Mouse (Mus musculus) midbrain, embryonic 11.5 days (tissue): ENCODE data around the gene Dlg4. TPM values are rescaled to one million over a fixed set of nuclear protein-coding genes. Genes with fewer than 3 reads are reported as not detected.
A peak's percentile ranks its signal among the peaks of the same experiment; 100 is the strongest.

ENCODE experiments used
- ATAC-seq: fragments of 200-750 bp; cut with Nextera tagmentation; 2 replicates; pipeline ENCODE4 v1.8.0; 2017; ENCODE audit warnings: moderate TSS enrichment, moderate library complexity; ENCODE audit not compliant: low FRiP score
- DNase-seq: peaks from one replicate; pipeline ENCODE4 v3.0.0; 2015; ENCODE audit warnings: low spot score; ENCODE audit errors: missing footprints
- H3K27ac ChIP-seq: fragments of 300-500 bp; sonication (generic); 2 replicates; pipeline ENCODE4 v1.5.1; 2014; ENCODE audit warnings: low read depth, low read length
- H3K27me3 ChIP-seq: fragments of 300-500 bp; sonication (generic); 2 replicates; pipeline ENCODE4 v1.6.1; 2014; ENCODE audit warnings: mild to moderate bottlenecking, low read length, moderate library complexity, mixed read lengths; ENCODE audit not compliant: control insufficient read depth, insufficient read depth
- H3K36me3 ChIP-seq: fragments of 300-500 bp; sonication (generic); 2 replicates; pipeline ENCODE4 v1.6.1; 2014; ENCODE audit warnings: mild to moderate bottlenecking, low read length, moderate library complexity, mixed read lengths; ENCODE audit not compliant: control insufficient read depth, insufficient read depth
- H3K4me1 ChIP-seq: fragments of 300-500 bp; sonication (generic); 2 replicates; pipeline ENCODE4 v1.6.1; 2014; ENCODE audit warnings: low read length; ENCODE audit not compliant: control insufficient read depth, insufficient read depth
- H3K4me2 ChIP-seq: fragments of 300-500 bp; sonication (generic); 2 replicates; pipeline ENCODE4 v1.6.1; 2014; ENCODE audit warnings: mild to moderate bottlenecking, moderate library complexity
- H3K4me3 ChIP-seq: fragments of 300-500 bp; sonication (generic); 2 replicates; pipeline ENCODE4 v1.5.1; 2014; ENCODE audit warnings: low read depth, low read length
- H3K9ac ChIP-seq: fragments of 300-500 bp; sonication (generic); 2 replicates; pipeline ENCODE4 v1.6.1; 2014; ENCODE audit warnings: low read length
- H3K9me3 ChIP-seq: fragments of 300-500 bp; sonication (generic); 2 replicates; pipeline ENCODE4 v1.6.1; 2016; ENCODE audit warnings: low read length; ENCODE audit not compliant: control insufficient read depth
- WGBS: fragments of 180-500 bp; shearing (Covaris S2); extraction: QIAGEN DNeasy Blood & Tissue Kit; methylation state at CpG from one replicate; pipeline ENCODE4 v1.1.7; 2014; 5-methylcytosine and 5-hydroxymethylcytosine counted together
- microRNA counts: library from miRNA; unstranded; fragments of <30 nt; microRNA quantifications from one replicate; lab custom pipeline; 2015
- microRNA-seq: library from miRNA; unstranded; fragments of <30 nt; microRNA quantifications from one replicate; pipeline ENCODE4, GENCODE M21; 2017
- polyA plus RNA-seq: library from polyadenylated mRNA; unstranded; fragments of >200 nt; fragmentation: Nextera tagmentation; extraction: Ambion mirVana; gene quantifications from 2 replicates; pipeline ENCODE4 v1.2.1, GENCODE M21; 2014

The Dlg4 gene
- polyA plus RNA-seq, 1 experiment from 2014 or later, result 15.2 TPM

- ATAC-seq (no peak), DNase-seq (no peak)
- no peak within 1 kb of the TSS for H3K4me2 ChIP-seq
- no peak within 1 kb of the TSS for H3K9ac ChIP-seq
- no peak within 1 kb of the TSS for H3K4me3 ChIP-seq
- 78% methylated on average over 12 of the region's 12 CpGs for WGBS
- no peaks in the 10 kb centered on the region for H3K27me3 ChIP-seq
- no peaks in the 10 kb centered on the region for H3K9me3 ChIP-seq
- H3K36me3 ChIP-seq, result no peaks in the 10 kb centered on the region
- no peaks in the 10 kb centered on the region for H3K4me1 ChIP-seq
- no peak within 1 kb of the TSS for H3K27ac ChIP-seq
Measured at GRCm38 (mm10) chr11:70091986-70092783, 75.4 kb downstream of the Dlg4 start, which contains the start of gene Asgr2. Asgr2 (plus strand) TSS chr11:70092644.

MicroRNAs encoded within 50 kb of the gene (microRNA counts, 519-probe panel; counts per million panel counts)
- microRNA mmu-miR-324-3p (lab: Ali Mortazavi, UCI) (not detected), microRNA mmu-miR-324-5p (lab: Ali Mortazavi, UCI) (5,247 counts per million, percentile 64 among the panel's probes with 10 or more counts)

Small RNA genes lying within 50 kb of the gene (microRNA-seq; reads per million reads assigned to microRNA genes)
- gene Gm44349 (not detected), gene Mir324 (6,750 reads per million, percentile 93 among the genes with 10 or more reads in this experiment)

Other genes with a start within 250 kb of the Dlg4 start
- 0.67 and 0.79 TPM in 2 replicates for gene Chrnb1, start 221.0 kb upstream of the Dlg4 start, polyA plus RNA-seq
- gene Fgf11, start 215.1 kb upstream of the Dlg4 start, polyA plus RNA-seq, result 1.3 and 1.5 TPM in 2 replicates
- 0.20 and 0.23 TPM in 2 replicates for gene Tmem102, start 211.3 kb upstream of the Dlg4 start, polyA plus RNA-seq
- not detected in 2 replicates for gene Gm39566, start 201.6 kb upstream of the Dlg4 start, polyA plus RNA-seq
- gene Spem2, start 198.5 kb upstream of the Dlg4 start, polyA plus RNA-seq, result not detected in 2 replicates
- gene Spem1, start 194.8 kb upstream of the Dlg4 start, polyA plus RNA-seq, result 0.12 TPM in 1 of 2 replicates, not detected in the other
- gene Nlgn2, start 179.2 kb upstream of the Dlg4 start, polyA plus RNA-seq, result 9.9 and 10.3 TPM in 2 replicates
- 285 and 287 TPM in 2 replicates for gene Tmem256, start 178.4 kb upstream of the Dlg4 start, polyA plus RNA-seq
- 61.7 and 65.3 TPM in 2 replicates for gene Plscr3, start 170.6 kb upstream of the Dlg4 start, polyA plus RNA-seq
- gene Tnk1, start 158.2 kb upstream of the Dlg4 start, polyA plus RNA-seq, result 0.44 and 0.48 TPM in 2 replicates
- gene Tmem95, start 138.9 kb upstream of the Dlg4 start, polyA plus RNA-seq, result not detected in 2 replicates
- 3.1 and 3.9 TPM in 2 replicates for gene Kctd11, start 135.5 kb upstream of the Dlg4 start, polyA plus RNA-seq
- gene Acap1, start 121.4 kb upstream of the Dlg4 start, polyA plus RNA-seq, result 0.36 and 0.59 TPM in 2 replicates
- gene 2810408A11Rik, start 116.0 kb upstream of the Dlg4 start, polyA plus RNA-seq, result 15.3 and 17.8 TPM in 2 replicates
- 15.6 and 16.3 TPM in 2 replicates for gene Neurl4, start 115.9 kb upstream of the Dlg4 start, polyA plus RNA-seq
- 92.2 and 95.8 TPM in 2 replicates for gene Gps2, start 103.1 kb upstream of the Dlg4 start, polyA plus RNA-seq
- gene Eif5a, start 95.0 kb upstream of the Dlg4 start, polyA plus RNA-seq, result 1,778 and 1,800 TPM in 2 replicates
- 3.2 and 5.1 TPM in 2 replicates for gene Ybx2, start 81.1 kb upstream of the Dlg4 start, polyA plus RNA-seq
- 6.3 and 7.8 TPM in 2 replicates for gene Slc2a4, start 68.8 kb upstream of the Dlg4 start, polyA plus RNA-seq
- 2.3 and 2.7 TPM in 2 replicates for gene Cldn7, start 52.2 kb upstream of the Dlg4 start, polyA plus RNA-seq
- gene Ctdnep1, start 35.8 kb upstream of the Dlg4 start, polyA plus RNA-seq, result 20.7 and 22.6 TPM in 2 replicates
- 150 and 151 TPM in 2 replicates for gene Elp5, start 34.4 kb upstream of the Dlg4 start, polyA plus RNA-seq
- gene Gabarap, start 25.8 kb upstream of the Dlg4 start, polyA plus RNA-seq, result 566 and 590 TPM in 2 replicates
- 51.5 and 53.4 TPM in 2 replicates for gene Phf23, start 21.2 kb upstream of the Dlg4 start, polyA plus RNA-seq
- 29.0 and 30.0 TPM in 2 replicates for gene Dvl2, start 16.3 kb upstream of the Dlg4 start, polyA plus RNA-seq
- gene Acadvl, start 1.5 kb upstream of the Dlg4 start, polyA plus RNA-seq, result 46.5 and 47.8 TPM in 2 replicates
- gene Asgr1, start 37.1 kb downstream of the Dlg4 start, polyA plus RNA-seq, result 0.23 and 0.51 TPM in 2 replicates
- not detected in 2 replicates for gene Asgr2, start 75.7 kb downstream of the Dlg4 start, polyA plus RNA-seq
- gene Mgl2, start 113.4 kb downstream of the Dlg4 start, polyA plus RNA-seq, result 0.11 and 0.22 TPM in 2 replicates
- gene Clec10a, start 139.3 kb downstream of the Dlg4 start, polyA plus RNA-seq, result 0.66 and 0.89 TPM in 2 replicates
- 0.19 and 0.30 TPM in 2 replicates for gene Slc16a11, start 195.8 kb downstream of the Dlg4 start, polyA plus RNA-seq
- 14.9 and 15.8 TPM in 2 replicates for gene Slc16a13, start 204.1 kb downstream of the Dlg4 start, polyA plus RNA-seq
- gene Bcl6b, start 212.9 kb downstream of the Dlg4 start, polyA plus RNA-seq, result 4.9 and 5.4 TPM in 2 replicates
- gene 0610010K14Rik, start 221.0 kb downstream of the Dlg4 start, polyA plus RNA-seq, result 226 and 232 TPM in 2 replicates
- gene Gm21988, start 222.9 kb downstream of the Dlg4 start, polyA plus RNA-seq, result 9.7 and 12.1 TPM in 2 replicates
- 126 and 127 TPM in 2 replicates for gene Rnasek, start 222.9 kb downstream of the Dlg4 start, polyA plus RNA-seq
- gene Alox12, start 238.4 kb downstream of the Dlg4 start, polyA plus RNA-seq, result 3.2 and 3.4 TPM in 2 replicates